Mouse (Mus musculus): ENCODE data around the gene Wfdc21. TPM values are rescaled to one million over a fixed set of nuclear protein-coding genes. Genes with fewer than 3 reads are reported as not detected.

Gene Wfdc21
- total and polyA plus RNA-seq, 2 experiments: 2,463 to 3,004 TPM

DNA sequence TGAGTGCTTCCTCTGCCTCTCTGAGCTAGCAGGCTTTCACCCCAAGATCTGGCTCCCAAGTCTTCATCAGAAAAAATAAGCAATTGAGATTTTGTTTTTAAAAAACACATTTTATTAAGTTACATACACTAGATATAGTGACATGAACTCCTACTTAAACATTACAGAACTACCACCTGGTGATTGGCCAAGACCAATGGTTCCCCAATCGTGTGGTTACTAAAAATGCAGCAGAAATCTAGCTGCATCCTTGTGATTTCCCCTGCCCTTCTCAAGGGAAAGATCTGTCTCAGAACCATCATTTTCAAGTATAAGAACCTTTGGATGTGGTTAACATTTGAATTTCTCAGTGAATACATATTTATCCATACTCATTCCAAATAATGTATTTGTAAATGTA, 12.5 kb upstream of the Wfdc21 start:
- Histone ChIP-seq H3K27me3 (ENCODE audit: control insufficient read depth, insufficient read depth, low read length) (no peaks in the 10 kb centered on the region), H3K4me3 (ENCODE audit: insufficient read depth, low read depth, low read length) (no peak overlapping the region), H3K27ac (replicated peaks; ENCODE audit: insufficient read depth, low read depth, low read length) (no peak overlapping the region), H3K9ac (ENCODE audit: low read depth, low read length) (no peak overlapping the region), H3K4me1 (ENCODE audit: control insufficient read depth, insufficient read depth, low read length) (peaks cover 9% of the 10 kb centered on the region), H3K36me3 (ENCODE audit: control insufficient read depth, insufficient read depth, low read length) (no peaks in the 10 kb centered on the region), H3K79me2 (ENCODE audit: control insufficient read depth, insufficient read depth, low read length) (no peaks in the 10 kb centered on the region)
- no peak for DNase-seq (ENCODE audit: extremely low read depth, low read depth, low spot score)
- TF ChIP-seq POLR2A (IDR thresholded peaks at IDR 0.05; ENCODE audit: extremely low read depth, insufficient read depth, low read length) (no peak), CTCF (IDR thresholded peaks at IDR 0.05; ENCODE audit: low read depth, low read length) (no peak)
- 76% methylated on average over 1 of the region's 1 CpGs for WGBS

DNA sequence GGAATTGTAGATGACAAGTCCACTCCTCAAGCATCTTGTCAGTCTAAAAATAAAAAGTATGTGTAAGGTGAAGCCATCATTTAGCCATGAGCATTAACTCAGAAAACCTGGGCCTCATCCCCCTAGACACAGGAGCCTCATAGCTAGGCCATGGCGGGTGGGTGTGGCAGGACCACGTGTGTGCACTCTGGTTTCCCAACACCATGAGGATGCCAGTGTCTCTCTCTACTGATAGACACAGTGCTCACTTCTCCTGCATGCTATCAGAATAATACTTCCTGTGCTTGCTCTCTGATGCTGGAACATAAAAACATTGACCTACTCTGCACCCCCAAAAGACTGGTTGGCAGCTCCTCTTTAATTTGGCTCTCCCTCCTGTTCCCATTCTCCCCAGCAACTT, 10.9 kb upstream of the Wfdc21 start:
- H3K27ac ChIP-seq (replicated peaks; ENCODE audit: insufficient read depth, low read depth, low read length): no peak overlapping the region
- no peak overlapping the region for H3K4me3 ChIP-seq (ENCODE audit: insufficient read depth, low read depth, low read length)
- 72% methylated on average over 2 of the region's 2 CpGs for WGBS
- peaks cover 14% of the 10 kb centered on the region for H3K4me1 ChIP-seq (ENCODE audit: control insufficient read depth, insufficient read depth, low read length)
- no peak overlapping the region for H3K9ac ChIP-seq (ENCODE audit: low read depth, low read length)
- H3K36me3 ChIP-seq (ENCODE audit: control insufficient read depth, insufficient read depth, low read length): no peaks in the 10 kb centered on the region
- no peaks in the 10 kb centered on the region for H3K79me2 ChIP-seq (ENCODE audit: control insufficient read depth, insufficient read depth, low read length)
- no peak for TF ChIP-seq CTCF (IDR thresholded peaks at IDR 0.05; ENCODE audit: low read depth, low read length)
- no peaks in the 10 kb centered on the region for H3K27me3 ChIP-seq (ENCODE audit: control insufficient read depth, insufficient read depth, low read length)
- no peak for DNase-seq (ENCODE audit: extremely low read depth, low read depth, low spot score)

DNA sequence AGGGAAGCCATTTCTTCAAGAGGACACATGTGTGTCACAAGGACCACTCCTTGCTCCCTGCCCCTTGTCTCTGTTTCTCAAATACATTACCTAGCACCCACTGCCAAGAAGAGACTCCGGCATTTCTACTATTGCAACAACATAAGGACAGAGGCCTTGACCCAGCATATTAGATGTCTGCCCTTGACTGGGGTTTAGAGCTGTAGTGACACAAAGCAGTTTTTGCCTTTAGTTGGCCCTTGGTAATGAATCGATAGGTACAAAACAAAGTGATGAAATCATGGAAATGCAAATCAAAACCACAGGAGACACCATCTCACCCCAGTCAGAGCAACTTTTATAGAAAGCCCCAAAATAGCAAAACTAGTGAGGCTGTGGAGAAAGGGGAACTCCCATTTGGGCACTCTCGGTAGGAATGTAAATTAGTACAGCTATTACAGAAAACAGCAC, 9.6 kb upstream of the Wfdc21 start:
- peak; percentile 94 for DNase-seq (ENCODE audit: extremely low read depth, low read depth, low spot score)
- Histone ChIP-seq H3K79me2 (ENCODE audit: control insufficient read depth, insufficient read depth, low read length) (no peaks in the 10 kb centered on the region), H3K36me3 (ENCODE audit: control insufficient read depth, insufficient read depth, low read length) (no peaks in the 10 kb centered on the region), H3K9ac (ENCODE audit: low read depth, low read length) (no peak overlapping the region), H3K4me1 (ENCODE audit: control insufficient read depth, insufficient read depth, low read length) (peaks cover 20% of the 10 kb centered on the region), H3K4me3 (ENCODE audit: insufficient read depth, low read depth, low read length) (no peak overlapping the region), H3K27me3 (ENCODE audit: control insufficient read depth, insufficient read depth, low read length) (no peaks in the 10 kb centered on the region), H3K27ac (replicated peaks; ENCODE audit: insufficient read depth, low read depth, low read length) (peak overlapping the region; percentile 37; the same call in 1 of the 2 replicates)
- TF ChIP-seq CTCF (IDR thresholded peaks at IDR 0.05; ENCODE audit: low read depth, low read length): no peak
- no peak for TF ChIP-seq POLR2A (IDR thresholded peaks at IDR 0.05; ENCODE audit: extremely low read depth, insufficient read depth, low read length)
- WGBS: 25% methylated on average over 3 of the region's 3 CpGs

DNA sequence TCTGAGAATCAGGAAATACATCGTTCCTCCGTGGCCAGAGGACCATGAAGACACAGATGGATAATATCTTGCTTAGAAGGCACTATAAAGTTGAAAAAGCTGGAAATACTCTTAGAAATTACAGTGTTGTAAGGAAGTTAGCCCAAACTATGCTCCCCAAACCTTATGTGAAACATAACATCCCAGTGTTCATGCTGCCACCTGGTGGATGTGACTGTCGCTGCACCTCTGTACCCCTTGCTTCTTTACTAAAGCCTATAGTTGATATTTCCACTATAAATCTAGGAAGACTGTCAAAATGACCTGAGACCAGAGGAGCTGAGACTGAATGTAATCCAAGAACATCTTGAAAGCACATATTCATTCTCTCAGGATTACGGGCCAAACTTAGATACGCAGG, 7.5 kb upstream of the Wfdc21 start:
- peak; percentile 62 for DNase-seq (ENCODE audit: extremely low read depth, low read depth, low spot score)
- H3K36me3 ChIP-seq (ENCODE audit: control insufficient read depth, insufficient read depth, low read length): no peaks in the 10 kb centered on the region
- no peaks in the 10 kb centered on the region for H3K27me3 ChIP-seq (ENCODE audit: control insufficient read depth, insufficient read depth, low read length)
- H3K27ac ChIP-seq (replicated peaks; ENCODE audit: insufficient read depth, low read depth, low read length): no peak overlapping the region
- peaks cover 28% of the 10 kb centered on the region for H3K4me1 ChIP-seq (ENCODE audit: control insufficient read depth, insufficient read depth, low read length)
- TF ChIP-seq POLR2A (IDR thresholded peaks at IDR 0.05; ENCODE audit: extremely low read depth, insufficient read depth, low read length) (no peak), CTCF (IDR thresholded peaks at IDR 0.05; ENCODE audit: low read depth, low read length) (peak; percentile 73; the same call in 1 of the 2 replicates)
- WGBS: 28% methylated on average over 5 of the region's 5 CpGs
- H3K4me3 ChIP-seq (ENCODE audit: insufficient read depth, low read depth, low read length): no peak overlapping the region
- H3K9ac ChIP-seq (ENCODE audit: low read depth, low read length): no peak overlapping the region
- H3K79me2 ChIP-seq (ENCODE audit: control insufficient read depth, insufficient read depth, low read length): no peaks in the 10 kb centered on the region

DNA sequence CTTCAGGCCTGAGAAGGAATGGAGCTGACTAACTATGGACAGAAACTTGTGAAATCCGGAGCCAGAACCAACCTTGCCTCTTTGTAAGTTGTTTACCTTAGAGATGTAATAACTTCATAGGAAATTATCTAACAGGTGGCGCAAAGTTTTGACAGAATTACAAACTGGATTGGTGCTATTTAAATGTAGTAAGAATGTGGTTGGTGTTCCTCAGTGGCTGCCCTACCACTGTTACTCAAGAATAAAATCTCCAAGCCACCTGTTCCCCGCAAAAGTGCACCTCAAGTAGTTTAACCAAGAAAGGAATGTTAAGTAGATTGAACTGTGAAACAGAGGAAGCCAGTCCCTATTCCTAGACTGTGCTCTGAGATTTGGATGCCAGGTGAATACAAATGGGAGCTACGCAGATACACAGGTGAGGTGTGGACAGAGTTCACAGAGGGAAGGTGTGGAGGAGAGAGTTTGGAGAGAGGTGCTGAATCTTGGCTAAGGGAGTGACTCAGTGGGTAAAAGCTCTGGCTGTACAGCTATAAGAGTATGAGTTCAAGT, 6.2 kb upstream of the Wfdc21 start:
- no peak for TF ChIP-seq CTCF (IDR thresholded peaks at IDR 0.05; ENCODE audit: low read depth, low read length)
- no peak for TF ChIP-seq POLR2A (IDR thresholded peaks at IDR 0.05; ENCODE audit: extremely low read depth, insufficient read depth, low read length)
- peak; percentile 35 for DNase-seq (ENCODE audit: extremely low read depth, low read depth, low spot score)
- Histone ChIP-seq H3K79me2 (ENCODE audit: control insufficient read depth, insufficient read depth, low read length) (no peaks in the 10 kb centered on the region), H3K9ac (ENCODE audit: low read depth, low read length) (no peak overlapping the region), H3K4me3 (ENCODE audit: insufficient read depth, low read depth, low read length) (no peak overlapping the region), H3K4me1 (ENCODE audit: control insufficient read depth, insufficient read depth, low read length) (peaks cover 28% of the 10 kb centered on the region), H3K27me3 (ENCODE audit: control insufficient read depth, insufficient read depth, low read length) (no peaks in the 10 kb centered on the region), H3K27ac (replicated peaks; ENCODE audit: insufficient read depth, low read depth, low read length) (peak overlapping the region; percentile 36; the same call in 1 of the 2 replicates), H3K36me3 (ENCODE audit: control insufficient read depth, insufficient read depth, low read length) (no peaks in the 10 kb centered on the region)
- WGBS: 53% methylated on average over 4 of the region's 4 CpGs

DNA sequence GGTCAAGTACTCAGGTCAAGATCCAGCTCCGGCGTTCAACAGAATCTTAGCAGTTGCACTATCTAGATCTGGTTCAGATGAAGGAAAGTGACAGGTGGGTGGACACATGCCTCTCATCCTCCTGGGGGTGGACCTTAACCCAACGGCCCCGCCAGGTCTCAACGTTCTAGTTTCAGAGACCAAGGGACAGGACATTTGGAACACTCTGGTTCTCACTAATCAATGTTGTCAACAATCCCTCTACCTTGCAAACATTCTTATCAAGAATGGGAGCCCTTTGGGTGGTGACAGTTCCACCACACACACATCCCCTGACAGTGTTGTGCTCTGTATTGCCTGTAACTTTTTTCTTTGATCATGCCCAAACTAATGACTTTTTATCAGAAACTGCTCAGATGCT, 4.9 kb upstream of the Wfdc21 start:
- peak; percentile 98 for DNase-seq (ENCODE audit: extremely low read depth, low read depth, low spot score)
- no peaks in the 10 kb centered on the region for H3K36me3 ChIP-seq (ENCODE audit: control insufficient read depth, insufficient read depth, low read length)
- H3K27me3 ChIP-seq (ENCODE audit: control insufficient read depth, insufficient read depth, low read length): no peaks in the 10 kb centered on the region
- WGBS: 22% methylated on average over 5 of the region's 5 CpGs
- TF ChIP-seq POLR2A (IDR thresholded peaks at IDR 0.05; ENCODE audit: extremely low read depth, insufficient read depth, low read length): no peak
- no peak for TF ChIP-seq CTCF (IDR thresholded peaks at IDR 0.05; ENCODE audit: low read depth, low read length)
- H3K9ac ChIP-seq (ENCODE audit: low read depth, low read length): no peak overlapping the region
- no peaks in the 10 kb centered on the region for H3K79me2 ChIP-seq (ENCODE audit: control insufficient read depth, insufficient read depth, low read length)
- H3K27ac ChIP-seq (replicated peaks; ENCODE audit: insufficient read depth, low read depth, low read length): peak overlapping the region; percentile 80
- peaks cover 35% of the 10 kb centered on the region for H3K4me1 ChIP-seq (ENCODE audit: control insufficient read depth, insufficient read depth, low read length)
- H3K4me3 ChIP-seq (ENCODE audit: insufficient read depth, low read depth, low read length): no peak overlapping the region
